Mouse (Mus musculus) limb, embryonic 11.5 days (tissue): ENCODE measurements around the gene Slc38a3. TPM values are rescaled to one million over a fixed set of nuclear protein-coding genes. Genes with fewer than 3 reads are reported as not detected.

ENCODE experiments used
- ATAC-seq: fragments of 200-750 bp; cut with Nextera tagmentation; 2 replicates; pipeline ENCODE4 v1.8.0; 2017; ENCODE audit warnings: low read depth; ENCODE audit not compliant: insufficient number of reproducible peaks, low FRiP score, low TSS enrichment
- DNase-seq: peaks from one replicate; pipeline ENCODE4 v3.0.0-alpha.2; 2015; ENCODE audit warnings: low spot score
- H3K27ac ChIP-seq: fragments of 300-500 bp; sonication (generic); replicated peaks from 2 replicates; pipeline ENCODE4 v1.5.1; 2014; ENCODE audit warnings: low read depth, mild to moderate bottlenecking, low read length
- H3K27me3 ChIP-seq: fragments of 300-500 bp; sonication (generic); 2 replicates; pipeline ENCODE4 v1.6.1; 2014; ENCODE audit warnings: mild to moderate bottlenecking, low read length, mixed read lengths; ENCODE audit not compliant: control insufficient read depth, insufficient read depth
- H3K36me3 ChIP-seq: fragments of 300-500 bp; sonication (generic); 2 replicates; pipeline ENCODE4 v1.6.1; 2014; ENCODE audit warnings: mild to moderate bottlenecking, low read length, moderate library complexity, mixed read lengths; ENCODE audit not compliant: control insufficient read depth, insufficient read depth
- H3K4me1 ChIP-seq: fragments of 300-500 bp; sonication (generic); 2 replicates; pipeline ENCODE4 v1.6.1; 2014; ENCODE audit warnings: low read length, mixed read lengths; ENCODE audit not compliant: control insufficient read depth, insufficient read depth
- H3K4me2 ChIP-seq: fragments of 300-500 bp; sonication (generic); 2 replicates; pipeline ENCODE4 v1.6.1; 2014; ENCODE audit warnings: low read depth, mild to moderate bottlenecking, moderate library complexity; ENCODE audit not compliant: severe bottlenecking
- H3K4me3 ChIP-seq: fragments of 300-500 bp; sonication (generic); 2 replicates; pipeline ENCODE4 v1.5.1; 2014; ENCODE audit warnings: low read depth, low read length
- H3K9ac ChIP-seq: fragments of 300-500 bp; sonication (generic); 2 replicates; pipeline ENCODE4 v1.6.1; 2014; ENCODE audit warnings: mild to moderate bottlenecking, low read length
- H3K9me3 ChIP-seq: fragments of 300-500 bp; sonication (generic); 2 replicates; pipeline ENCODE4 v1.6.1; 2016; ENCODE audit warnings: low read length; ENCODE audit not compliant: control insufficient read depth
- WGBS: fragments of 180-500 bp; shearing (Covaris S2); extraction: QIAGEN DNeasy Blood & Tissue Kit; methylation state at CpG from one replicate; pipeline ENCODE4 v1.1.7; 2014; 5-methylcytosine and 5-hydroxymethylcytosine counted together
- polyA plus RNA-seq: library from polyadenylated mRNA; unstranded; fragments of >200 nt; fragmentation: Nextera tagmentation; extraction: Ambion mirVana; gene quantifications from 2 replicates; pipeline ENCODE4 v1.2.1, GENCODE M21; 2014

Slc38a3 gene
- polyA plus RNA-seq, 1 experiment from 2014 or later, result 3.4 TPM

DNA sequence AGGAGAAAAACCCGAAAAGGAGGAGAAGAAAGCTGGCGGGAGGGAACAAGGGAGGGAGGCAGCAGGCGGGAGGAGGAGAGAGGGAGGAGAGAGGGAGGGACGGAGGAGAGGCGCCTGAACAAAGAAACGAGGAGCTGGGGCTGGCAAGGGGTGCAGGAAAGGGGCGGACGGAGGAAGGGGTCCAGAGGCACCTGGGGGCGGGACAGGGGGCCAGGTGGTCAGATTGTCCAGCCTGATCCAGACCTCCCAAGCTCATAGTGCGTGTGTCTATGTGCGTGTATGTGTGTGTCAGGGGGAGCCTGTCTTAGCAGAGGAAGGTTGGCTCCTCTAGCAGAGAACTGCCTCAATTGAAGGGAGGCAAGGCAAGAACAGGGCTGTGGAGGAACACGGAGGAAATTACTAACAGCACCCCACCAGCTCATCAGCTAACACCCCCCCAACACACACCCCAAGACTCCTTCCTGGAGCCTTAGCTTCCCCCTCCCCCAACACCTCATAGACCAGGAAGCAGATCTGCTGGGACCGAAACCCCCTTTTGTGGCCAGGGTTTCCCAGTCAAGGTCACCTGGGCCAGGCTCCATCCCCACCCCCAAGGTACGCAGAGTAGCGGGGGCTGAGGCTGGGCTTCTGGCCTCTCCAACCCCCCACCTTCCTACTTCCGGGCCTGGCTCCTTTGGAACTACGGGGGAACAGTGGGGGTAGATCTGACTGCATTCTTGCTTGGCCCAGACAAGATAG, 38.5 kb upstream of the Slc38a3 start:
- Histone ChIP-seq H3K4me1 (peaks cover 54% of the 10 kb centered on the region), H3K9me3 (no peaks in the 10 kb centered on the region), H3K27ac (peak overlapping the region; percentile 94), H3K9ac (peak overlapping the region; percentile 98), H3K27me3 (no peaks in the 10 kb centered on the region), H3K4me2 (peak overlapping the region; percentile 93), H3K36me3 (peaks cover 8% of the 10 kb centered on the region), H3K4me3 (peak overlapping the region; percentile 94)
- WGBS, result 0% methylated on average over 17 of the region's 17 CpGs
- ATAC-seq (peak; percentile 28; the same call in 1 of the 2 replicates), DNase-seq (peak; percentile 77)

- DNase-seq (peak; percentile 82), ATAC-seq (0 out of 2 replicates have a peak, but pooled peaks have one; percentile 10)
- Histone ChIP-seq H3K9ac (peak overlapping the region; percentile 98), H3K36me3 (peaks cover 9% of the 10 kb centered on the region), H3K9me3 (no peaks in the 10 kb centered on the region), H3K4me2 (peak overlapping the region; percentile 93), H3K4me3 (peak overlapping the region; percentile 94), H3K27ac (peak overlapping the region; percentile 94), H3K27me3 (no peaks in the 10 kb centered on the region), H3K4me1 (peaks cover 62% of the 10 kb centered on the region)
- under 1% methylated on average over 14 of the region's 14 CpGs for WGBS
Measured at GRCm38 (mm10) chr9:107706781-107707211, 37.5 kb upstream of the Slc38a3 start.

DNA sequence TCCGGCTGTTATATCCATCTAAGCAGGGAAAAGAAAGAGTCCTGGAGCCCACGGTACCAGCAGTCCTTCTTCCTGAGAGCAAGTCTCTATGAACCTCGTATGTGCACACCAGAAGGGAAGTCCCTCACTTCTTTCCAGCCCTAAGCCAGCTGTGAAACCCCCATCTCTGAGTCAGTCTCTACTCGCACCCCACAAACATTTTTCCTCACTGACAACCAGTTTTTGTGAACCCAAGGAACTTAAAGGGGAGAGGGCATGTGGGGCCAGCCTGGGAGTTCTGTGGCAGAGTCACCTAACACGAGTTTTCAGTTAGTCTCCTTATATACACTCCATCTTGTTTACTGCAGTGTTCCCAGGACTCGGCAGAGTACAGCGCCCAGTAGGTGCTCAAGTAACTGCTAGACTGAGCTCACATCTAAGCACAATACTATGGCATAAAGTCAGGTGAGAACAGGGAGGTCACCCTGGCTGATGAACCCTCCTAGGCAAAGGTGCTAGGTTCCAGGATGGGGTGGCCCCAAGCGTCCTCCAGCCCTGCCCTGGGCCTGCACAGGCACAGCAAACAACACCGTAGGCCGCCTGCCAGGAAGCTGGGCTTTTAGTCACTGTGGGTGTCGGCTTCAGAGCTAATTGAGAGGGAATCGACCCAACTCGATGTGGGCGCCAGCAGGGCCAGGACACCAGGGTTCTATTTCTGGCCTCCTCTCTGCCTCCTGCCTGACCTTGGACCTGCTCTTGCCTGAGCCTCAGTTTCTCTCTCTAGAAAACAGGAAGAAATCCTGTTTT, 34.2 kb upstream of the Slc38a3 start:
- DNase-seq (no peak), ATAC-seq (no peak)
- H3K9me3 ChIP-seq, result no peaks in the 10 kb centered on the region
- H3K36me3 ChIP-seq, result peaks cover 9% of the 10 kb centered on the region
- H3K4me3 ChIP-seq, result no peak overlapping the region
- H3K27ac ChIP-seq, result peak overlapping the region; percentile 8; the same call in 1 of the 2 replicates
- 49% methylated on average over 14 of the region's 14 CpGs for WGBS
- 0 out of 2 replicates have a peak overlapping the region, but pooled peaks have one; percentile 15 for H3K4me2 ChIP-seq
- no peak overlapping the region for H3K9ac ChIP-seq
- H3K27me3 ChIP-seq, result no peaks in the 10 kb centered on the region
- H3K4me1 ChIP-seq, result peaks cover 86% of the 10 kb centered on the region

- Histone ChIP-seq H3K4me3 (no peak overlapping the region), H3K9ac (no peak overlapping the region; the same call in 1 of the 2 replicates), H3K27me3 (no peaks in the 10 kb centered on the region), H3K27ac (no peak overlapping the region; the same call in 1 of the 2 replicates), H3K4me2 (no peak overlapping the region), H3K9me3 (no peaks in the 10 kb centered on the region), H3K4me1 (peaks cover 94% of the 10 kb centered on the region), H3K36me3 (peaks cover 9% of the 10 kb centered on the region)
- DNase-seq (no peak), ATAC-seq (no peak)
- WGBS, result 80% methylated on average over 3 of the region's 3 CpGs
Measured at GRCm38 (mm10) chr9:107702606-107703185, 33.4 kb upstream of the Slc38a3 start.

- H3K36me3 ChIP-seq, result peaks cover 9% of the 10 kb centered on the region
- 50% methylated on average over 12 of the region's 12 CpGs for WGBS
- H3K4me2 ChIP-seq, result no peak overlapping the region
- no peak overlapping the region for H3K9ac ChIP-seq
- DNase-seq (no peak), ATAC-seq (no peak)
- H3K9me3 ChIP-seq, result no peaks in the 10 kb centered on the region
- no peak overlapping the region for H3K4me3 ChIP-seq
- H3K27ac ChIP-seq, result peak overlapping the region; percentile 36; the same call in 1 of the 2 replicates
- no peaks in the 10 kb centered on the region for H3K27me3 ChIP-seq
- peaks cover 94% of the 10 kb centered on the region for H3K4me1 ChIP-seq
Measured at GRCm38 (mm10) chr9:107701594-107701993, 32.3 kb upstream of the Slc38a3 start.

DNA sequence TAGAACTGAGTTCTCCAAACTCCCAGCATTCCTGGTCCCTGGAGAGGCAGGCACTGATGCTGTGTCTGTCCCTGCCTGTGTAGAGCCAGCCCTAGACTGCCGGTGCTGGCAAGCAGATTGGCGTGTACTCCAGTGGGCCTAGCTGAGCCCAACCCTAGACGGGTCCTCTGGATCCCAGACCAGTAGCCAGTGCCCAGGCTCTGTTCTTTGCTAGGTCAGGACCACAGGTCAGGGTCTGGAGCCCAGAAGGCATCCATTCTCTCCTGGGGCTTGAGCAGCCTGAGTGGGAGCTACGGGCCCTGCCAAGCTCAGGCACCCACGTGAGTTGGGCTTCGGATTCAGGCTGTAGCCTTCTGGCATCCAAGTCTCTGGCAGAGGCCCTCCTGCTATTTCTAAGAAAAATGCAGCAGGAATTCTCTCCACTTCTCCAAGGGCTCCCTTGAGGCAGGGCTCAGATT, 30.8 kb upstream of the Slc38a3 start:
- Histone ChIP-seq H3K27ac (peak overlapping the region; percentile 57), H3K27me3 (no peaks in the 10 kb centered on the region), H3K9me3 (no peaks in the 10 kb centered on the region), H3K4me3 (no peak overlapping the region), H3K36me3 (peaks cover 9% of the 10 kb centered on the region), H3K4me1 (peaks cover 80% of the 10 kb centered on the region), H3K4me2 (peak overlapping the region; percentile 41; the same call in 1 of the 2 replicates), H3K9ac (peak overlapping the region; percentile 19; the same call in 1 of the 2 replicates)
- DNase-seq (no peak), ATAC-seq (0 out of 2 replicates have a peak, but pooled peaks have one; percentile 37)
- 32% methylated on average over 6 of the region's 6 CpGs for WGBS

- DNase-seq (peak; percentile 54), ATAC-seq (0 out of 2 replicates have a peak, but pooled peaks have one; percentile 0)
- Histone ChIP-seq H3K4me2 (peak overlapping the region; percentile 41), H3K27ac (peak overlapping the region; percentile 57), H3K27me3 (no peaks in the 10 kb centered on the region), H3K4me3 (peak overlapping the region; percentile 6; the same call in 1 of the 2 replicates), H3K36me3 (peaks cover 12% of the 10 kb centered on the region), H3K4me1 (peaks cover 75% of the 10 kb centered on the region), H3K9ac (peak overlapping the region; percentile 27; the same call in 1 of the 2 replicates), H3K9me3 (no peaks in the 10 kb centered on the region)
- 4% methylated on average over 9 of the region's 9 CpGs for WGBS
Measured at GRCm38 (mm10) chr9:107699376-107699980, 30.1 kb upstream of the Slc38a3 start.
